Mouse (Mus musculus) ES-Bruce4 (cell line): ENCODE data around the gene E2f4. TPM values are rescaled to one million over a fixed set of nuclear protein-coding genes. Genes with fewer than 3 reads are reported as not detected.

Source experiments
- H3K27ac ChIP-seq: 2 replicates; pipeline ENCODE4 v1.5.1; 2012; ENCODE audit warnings: low read length, inconsistent platforms; ENCODE audit not compliant: insufficient read depth
- H3K27me3 ChIP-seq: 2 replicates; pipeline ENCODE4 v1.6.1; 2012; ENCODE audit warnings: mild to moderate bottlenecking, low read length, inconsistent platforms; ENCODE audit not compliant: control insufficient read depth, poor library complexity, insufficient read depth, severe bottlenecking
- H3K36me3 ChIP-seq: 2 replicates; pipeline ENCODE4 v1.6.1; 2012; ENCODE audit warnings: inconsistent platforms, mild to moderate bottlenecking, low read length, moderate library complexity; ENCODE audit not compliant: control insufficient read depth, poor library complexity, insufficient read depth, severe bottlenecking
- H3K4me1 ChIP-seq: one replicate; pipeline ENCODE4 v1.8.1; 2011; ENCODE audit warnings: low read length; ENCODE audit not compliant: control insufficient read depth, insufficient read depth
- H3K4me3 ChIP-seq: 2 replicates; pipeline ENCODE4 v1.5.1; 2011; ENCODE audit warnings: low read depth, mild to moderate bottlenecking, low read length
- H3K9ac ChIP-seq: 2 replicates; pipeline ENCODE4 v1.6.1; 2012; ENCODE audit warnings: low read depth, mild to moderate bottlenecking, inconsistent platforms; ENCODE audit not compliant: poor library complexity, severe bottlenecking
- H3K9me3 ChIP-seq: replicated peaks from 2 replicates; pipeline ENCODE4 v1.6.1; 2012; ENCODE audit warnings: mild to moderate bottlenecking, low read length, inconsistent platforms; ENCODE audit not compliant: control insufficient read depth, poor library complexity, insufficient read depth, severe bottlenecking
- CTCF ChIP-seq: IDR thresholded peaks from one replicate; pipeline ENCODE4 v1.8.1; 2011; ENCODE audit warnings: low read depth, low read length
- EP300 ChIP-seq: IDR thresholded peaks from 2 replicates; pipeline ENCODE4 v1.6.1; 2011; ENCODE audit warnings: low read depth, low read length; ENCODE audit not compliant: insufficient read depth
- POLR2A ChIP-seq: IDR thresholded peaks from one replicate; pipeline ENCODE4 v1.8.1; 2011; ENCODE audit warnings: low read length; ENCODE audit not compliant: insufficient read depth
- polyA plus RNA-seq: library from polyadenylated mRNA; stranded (reverse); fragments of >200 nt; gene quantifications from 2 replicates; pipeline ENCODE4 v1.2.4, GENCODE M21; 2011; ENCODE audit warnings: low read depth; ENCODE audit not compliant: missing spikeins, insufficient read depth, insufficient read length

E2f4 gene
- polyA plus RNA-seq, 1 experiment, result 104 TPM

DNA sequence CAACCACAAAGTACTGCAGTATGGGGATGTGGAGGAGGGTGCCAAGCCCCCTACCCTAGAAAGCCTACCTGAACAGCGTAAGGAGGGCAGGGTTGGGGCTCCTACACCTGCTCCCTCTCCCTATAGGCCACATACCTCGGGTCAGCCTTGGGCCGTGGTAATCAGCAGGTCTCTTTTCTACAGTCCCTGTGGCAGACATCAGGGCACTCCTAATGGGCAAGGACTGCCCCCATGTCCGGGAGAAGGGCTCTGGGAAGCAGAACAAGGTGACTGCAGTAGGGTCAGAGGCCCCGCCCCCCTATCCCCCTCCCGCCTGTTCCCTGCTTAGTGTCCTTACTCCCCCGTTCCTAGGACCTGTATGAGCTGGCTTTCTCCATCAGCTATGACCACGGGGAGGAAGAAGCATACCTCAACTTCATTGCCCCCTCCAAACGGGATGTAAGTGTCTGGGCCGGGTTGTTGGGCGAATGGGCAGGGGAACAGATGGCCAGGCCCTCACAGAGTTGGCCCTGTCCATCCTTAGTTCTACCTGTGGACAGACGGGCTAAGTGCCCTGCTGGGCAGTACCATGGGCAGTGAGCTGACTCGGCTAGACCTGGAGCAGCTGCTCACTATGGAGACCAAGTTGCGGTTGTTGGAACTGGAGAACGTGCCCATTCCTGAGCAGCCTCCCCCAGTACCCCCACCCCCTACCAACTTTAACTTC, 11.8 kb downstream of the E2f4 start:
- peaks cover 10% of the 10 kb centered on the region for H3K36me3 ChIP-seq
- TF ChIP-seq EP300, result no peak
- no peak for TF ChIP-seq CTCF
- TF ChIP-seq POLR2A, result no peak

DNA sequence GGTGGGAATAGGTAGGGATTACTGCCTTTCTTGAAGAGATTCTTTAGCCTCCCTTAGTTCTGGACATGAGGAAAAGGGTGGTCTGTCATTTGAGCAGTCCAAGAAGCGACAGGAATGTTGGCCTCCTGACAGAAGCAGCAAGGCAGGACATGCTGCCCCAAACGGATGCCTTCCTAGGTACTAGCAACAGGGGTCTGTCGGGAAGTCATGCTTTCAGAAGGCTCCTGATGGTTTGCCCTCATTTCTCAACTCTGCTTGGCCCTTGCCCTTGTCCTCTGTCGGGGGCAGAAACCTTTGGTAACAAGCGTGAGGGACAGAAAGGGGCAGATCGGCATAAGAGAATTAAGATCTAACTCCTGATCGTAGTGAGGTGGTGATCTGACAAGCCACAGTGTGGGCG, 12.7 kb downstream of the E2f4 start:
- H3K27me3 ChIP-seq, result no peaks in the 10 kb centered on the region
- no peak overlapping the region for H3K4me3 ChIP-seq
- no peaks in the 10 kb centered on the region for H3K9me3 ChIP-seq
- H3K27ac ChIP-seq, result no peak overlapping the region
- no peaks in the 10 kb centered on the region for H3K4me1 ChIP-seq
- no peak for TF ChIP-seq CTCF
- TF ChIP-seq EP300, result no peak
- no peak for TF ChIP-seq POLR2A
- H3K36me3 ChIP-seq, result 0 out of 2 replicates have a peak, but pooled peaks cover 6% of the 10 kb centered on the region
- no peak overlapping the region for H3K9ac ChIP-seq

More for the DNA sequence above, 11.8 kb downstream of the E2f4 start:
- Histone ChIP-seq H3K9ac (no peak overlapping the region), H3K4me3 (no peak overlapping the region), H3K27me3 (no peaks in the 10 kb centered on the region), H3K9me3 (no peaks in the 10 kb centered on the region), H3K4me1 (peaks cover 3% of the 10 kb centered on the region), H3K27ac (no peak overlapping the region)

DNA sequence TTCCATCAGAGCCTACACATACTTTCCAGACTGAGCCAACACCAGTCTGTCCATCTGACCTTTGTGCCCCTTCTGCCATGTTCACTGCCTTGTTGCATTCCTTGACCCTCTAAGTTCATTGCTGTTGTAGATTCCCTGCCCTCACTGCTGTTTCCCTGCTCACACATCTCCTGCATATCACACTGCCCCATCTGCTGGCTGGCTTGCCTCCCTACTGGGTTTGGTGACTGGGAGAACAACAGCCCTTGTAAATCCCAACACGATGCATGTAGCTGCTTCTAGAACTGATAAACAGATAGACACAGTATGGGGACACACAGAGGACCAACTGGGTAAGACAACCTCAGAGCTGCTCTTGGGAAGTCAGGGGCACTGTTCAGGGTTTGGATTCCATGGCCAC, 14.3 kb downstream of the E2f4 start:
- Histone ChIP-seq H3K27ac (no peak overlapping the region), H3K4me3 (no peak overlapping the region), H3K9ac (no peak overlapping the region), H3K27me3 (no peaks in the 10 kb centered on the region), H3K9me3 (no peaks in the 10 kb centered on the region), H3K4me1 (no peaks in the 10 kb centered on the region), H3K36me3 (0 out of 2 replicates have a peak, but pooled peaks cover 6% of the 10 kb centered on the region)
- no peak for TF ChIP-seq CTCF
- TF ChIP-seq EP300, result no peak
- TF ChIP-seq POLR2A, result no peak

DNA sequence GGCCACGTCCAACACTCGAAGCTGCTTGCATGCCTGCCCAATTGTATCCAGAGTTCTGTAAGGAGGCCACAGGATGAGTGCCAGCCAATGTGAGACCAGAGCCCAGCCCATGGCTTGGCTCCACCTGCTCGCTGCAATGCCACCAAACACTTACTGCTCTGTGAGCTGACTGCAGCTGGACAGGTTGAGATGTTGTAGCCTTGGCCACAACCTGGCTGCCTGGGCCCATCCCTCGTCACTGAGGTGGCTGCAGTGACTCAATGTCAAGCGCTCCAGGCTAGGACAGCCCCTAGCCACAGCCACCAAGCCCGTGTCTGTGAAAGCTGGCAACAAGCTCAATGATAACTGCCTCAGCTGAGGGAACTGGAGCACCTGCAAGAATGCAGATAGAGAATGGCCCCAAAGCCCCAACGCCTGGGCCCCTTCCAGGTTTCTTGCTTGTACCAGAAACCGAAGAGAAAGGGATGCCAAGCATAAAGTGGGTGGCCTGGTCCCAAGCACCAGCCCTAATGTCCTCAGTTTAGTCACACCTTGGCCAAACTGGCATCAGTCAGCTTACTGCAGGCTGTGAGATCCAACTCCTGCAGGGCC, 15.5 kb downstream of the E2f4 start:
- no peaks in the 10 kb centered on the region for H3K27me3 ChIP-seq
- H3K27ac ChIP-seq, result no peak overlapping the region
- H3K9me3 ChIP-seq, result no peaks in the 10 kb centered on the region
- no peak for TF ChIP-seq CTCF
- no peak for TF ChIP-seq EP300
- no peak for TF ChIP-seq POLR2A
- no peaks in the 10 kb centered on the region for H3K4me1 ChIP-seq
- H3K4me3 ChIP-seq, result no peak overlapping the region
- H3K9ac ChIP-seq, result no peak overlapping the region
- H3K36me3 ChIP-seq, result 0 out of 2 replicates have a peak, but pooled peaks cover 1% of the 10 kb centered on the region

DNA sequence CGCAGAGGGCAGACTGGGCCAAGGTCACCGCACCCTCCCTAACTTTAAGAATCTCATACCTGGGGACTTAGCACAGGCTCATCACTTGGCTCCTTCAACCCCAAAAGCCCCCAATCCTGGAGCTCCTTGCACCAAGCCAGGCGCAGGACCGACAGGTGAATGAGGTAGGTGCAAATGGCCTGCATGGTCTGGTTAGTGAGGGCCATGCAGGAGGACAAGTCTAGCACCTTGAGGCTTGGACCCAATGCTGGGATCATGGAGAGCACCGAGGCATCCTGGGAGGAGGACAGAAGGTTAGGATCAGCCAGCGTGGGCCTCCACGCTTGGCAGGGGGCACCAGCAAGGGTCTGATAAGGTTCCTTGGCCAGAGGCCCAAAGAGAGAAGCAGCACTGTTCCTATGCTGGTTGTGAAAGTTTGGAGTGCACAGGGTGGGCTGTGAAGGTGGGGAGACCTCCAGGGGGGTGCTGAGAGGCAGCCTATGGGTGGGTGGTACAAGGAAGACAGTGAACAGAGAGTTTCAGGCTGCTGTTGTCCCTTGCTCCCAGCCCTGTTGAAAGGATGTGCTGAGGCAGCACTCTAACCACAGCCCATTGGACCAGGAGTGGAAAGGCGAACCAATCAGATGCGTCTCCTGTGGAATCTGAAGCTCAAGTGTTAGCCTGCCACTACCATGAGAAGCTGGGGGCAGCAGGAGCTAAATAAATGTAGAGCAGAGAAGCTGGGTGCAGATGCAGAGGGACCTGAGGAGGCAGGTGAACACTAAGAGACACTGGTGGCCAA, 16.3 kb downstream of the E2f4 start:
- no peak for TF ChIP-seq CTCF
- TF ChIP-seq EP300, result no peak
- no peak for TF ChIP-seq POLR2A
- no peak overlapping the region for H3K4me3 ChIP-seq
- H3K36me3 ChIP-seq, result no peaks in the 10 kb centered on the region
- no peak overlapping the region for H3K9ac ChIP-seq
- H3K9me3 ChIP-seq, result no peaks in the 10 kb centered on the region
- no peaks in the 10 kb centered on the region for H3K27me3 ChIP-seq
- no peak overlapping the region for H3K27ac ChIP-seq
- no peaks in the 10 kb centered on the region for H3K4me1 ChIP-seq
